Mouse (Mus musculus) thymus, postnatal 4 days (tissue): ENCODE data around the gene Vmn1r112.
"Not testable (repeated sequence)": the region's sequence is repeated elsewhere in the genome, so short reads cannot be mapped to it uniquely, and the experiment has no call there.

Experiments
- DNase-seq: peaks from one replicate; pipeline ENCODE4 v3.0.0; 2021

The Vmn1r112 gene

DNA sequence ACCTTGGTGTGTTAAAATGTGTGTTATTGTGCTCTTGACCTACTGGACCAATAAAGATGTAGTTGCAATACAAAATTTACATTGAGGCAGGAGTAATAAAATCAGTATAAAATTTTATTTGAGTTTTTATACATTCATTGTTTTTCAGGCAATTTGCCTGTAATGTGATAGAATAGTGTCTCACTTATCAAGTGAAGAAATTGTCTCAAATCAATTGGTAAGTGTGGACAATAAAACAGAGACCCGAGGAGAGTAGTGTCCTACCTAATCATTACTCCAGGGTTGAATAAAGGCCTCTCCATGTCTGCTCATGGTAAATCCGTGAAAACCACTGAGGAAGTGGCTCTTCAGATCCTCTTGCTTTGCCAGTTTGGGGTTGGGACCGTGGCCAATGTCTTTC lies at the start of gene Vmn1r112:
Gene Vmn1r112 (plus strand): TSS at position 301 of the 400 bp plus-strand sequence.
- DNase-seq = not testable (repeated sequence)

DNA sequence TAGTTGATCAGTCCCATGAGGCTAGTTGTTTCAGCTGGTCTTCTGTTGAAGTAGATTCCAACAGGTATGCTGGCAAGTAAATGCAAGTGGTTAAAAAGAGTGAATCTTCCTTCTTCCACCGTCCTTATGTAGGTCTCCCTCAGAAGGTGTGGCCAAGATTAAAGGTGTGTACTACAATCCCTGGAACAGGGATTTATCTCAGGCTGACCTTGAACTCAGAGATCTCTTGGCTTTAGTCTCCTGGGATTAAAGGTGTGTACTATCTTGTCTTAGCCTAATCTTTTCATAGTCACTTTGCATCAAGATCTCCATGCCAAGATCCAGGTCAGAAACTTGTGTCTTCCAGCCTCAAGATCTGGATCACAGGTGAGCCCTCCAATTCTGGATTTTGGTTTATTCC lies 40.5 kb upstream of the Vmn1r112 start, which contains the start of gene Gm10668:
Gene Gm10668 (minus strand): TSS at position 101 of the 400 bp plus-strand sequence.
- DNase-seq = not testable (repeated sequence)

DNA sequence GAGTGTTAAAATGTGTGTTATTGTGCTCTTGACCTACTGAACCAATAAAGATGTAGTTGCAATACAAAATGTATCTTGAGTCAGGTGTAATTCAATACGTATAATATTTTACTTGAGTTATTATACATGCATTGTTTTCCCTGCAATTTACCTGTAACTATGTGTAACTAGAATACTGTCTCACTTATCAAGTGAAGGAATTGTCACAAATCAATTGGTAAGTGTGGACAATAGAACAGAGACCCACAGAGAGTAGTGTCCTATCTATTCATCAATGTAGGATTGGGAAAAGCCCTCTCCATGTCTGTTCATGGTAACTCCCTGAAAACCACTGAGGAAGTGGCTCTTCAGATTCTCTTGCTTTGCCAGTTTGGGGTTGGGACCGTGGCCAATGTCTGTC lies 16.0 kb downstream of the Vmn1r112 start, which contains the start of gene Vmn1r113:
Gene Vmn1r113 (plus strand): TSS at position 301 of the 400 bp plus-strand sequence.
- not testable (repeated sequence) for DNase-seq

GRCm38 (mm10) chr7:20812086-20812485 lies 41.1 kb downstream of the Vmn1r112 start, which contains the start of gene Vmn1r114:
Vmn1r114 (minus strand) TSS chr7:20812186.
- DNase-seq = not testable (repeated sequence)
